Mouse (Mus musculus) heart, postnatal 10 days (tissue): ENCODE measurements around the gene Ngfr. TPM values are rescaled to one million over a fixed set of nuclear protein-coding genes. Genes with fewer than 3 reads are reported as not detected.
"Not testable (repeated sequence)": the region's sequence is repeated elsewhere in the genome, so short reads cannot be mapped to it uniquely, and the experiment has no call there.

Experiments
- DNase-seq, 2 experiments: peaks; one replicate each; pipeline ENCODE4 v3.0.0; 2021
- intact Hi-C: fragments of 180-260 bp; cut with DNase I; formaldehyde crosslinking; loops from one replicate; pipeline ENCODE4 v1.15.1; 2025
- total RNA-seq, 2 experiments: library from RNA; stranded (reverse); gene quantifications; 2 replicates each; pipeline ENCODE4 v1.2.3; 2021

The Ngfr gene
- 1 to 10 TPM; 2.7 to 4.4 TPM for total RNA-seq

DNA sequence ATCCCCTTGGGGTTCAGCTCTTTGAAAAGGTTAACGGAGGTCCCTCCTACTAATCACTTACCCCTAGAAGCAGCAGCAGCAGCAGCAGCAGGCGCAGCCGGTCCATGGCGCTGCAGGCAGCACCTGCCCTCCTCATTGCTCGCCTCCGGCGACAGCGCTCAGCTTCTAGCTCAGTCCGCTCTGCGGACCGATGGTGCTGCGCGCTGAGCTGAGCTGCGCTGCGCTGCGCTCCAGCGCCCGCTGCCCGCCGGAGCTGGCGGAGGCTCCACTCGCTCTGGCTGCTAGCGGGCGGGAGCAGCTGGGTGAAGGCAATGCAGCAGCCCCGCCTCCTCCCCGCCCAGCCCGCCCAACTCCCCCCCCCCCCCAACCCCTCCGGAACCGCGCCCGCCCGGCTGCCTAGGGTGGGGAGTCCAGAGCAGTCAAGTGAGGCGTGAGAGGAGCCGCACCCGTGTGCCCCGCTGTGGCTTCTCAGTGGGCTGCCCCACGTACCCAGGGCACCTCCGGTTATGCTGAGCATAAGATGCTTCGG is at the start of gene Ngfr:
Gene Ngfr, minus strand, starts transcription at position 313 of the 529 bp plus-strand sequence.
- DNase-seq: peak in 1 of 2 experiments; percentile 52
- intact Hi-C loops: loop anchor here (2.0 kb wide), 1 partner anchor 61 kb away; no protein-coding TSS in a partner anchor

DNA sequence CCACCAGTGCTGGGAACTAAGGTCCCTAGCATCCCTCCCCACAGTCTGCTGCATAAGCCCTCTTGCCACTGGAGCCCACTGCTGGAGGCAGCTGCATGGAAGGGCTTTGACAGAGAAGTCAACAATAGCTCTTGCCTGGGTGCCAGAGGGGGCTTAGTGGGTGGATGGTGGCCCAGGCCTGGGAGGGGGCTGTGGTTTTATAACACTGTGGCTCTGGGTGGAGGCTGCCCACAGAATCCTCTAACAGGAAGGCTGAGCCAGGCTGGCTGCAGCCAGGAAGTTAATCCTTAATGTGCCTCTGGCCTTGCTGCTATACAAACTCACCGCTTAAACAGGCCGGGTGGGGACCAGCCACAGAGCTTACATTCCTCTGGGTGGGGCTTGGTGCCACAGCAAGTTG is 47.5 kb upstream of the Ngfr start:
- intact Hi-C loops: no loop called here

DNA sequence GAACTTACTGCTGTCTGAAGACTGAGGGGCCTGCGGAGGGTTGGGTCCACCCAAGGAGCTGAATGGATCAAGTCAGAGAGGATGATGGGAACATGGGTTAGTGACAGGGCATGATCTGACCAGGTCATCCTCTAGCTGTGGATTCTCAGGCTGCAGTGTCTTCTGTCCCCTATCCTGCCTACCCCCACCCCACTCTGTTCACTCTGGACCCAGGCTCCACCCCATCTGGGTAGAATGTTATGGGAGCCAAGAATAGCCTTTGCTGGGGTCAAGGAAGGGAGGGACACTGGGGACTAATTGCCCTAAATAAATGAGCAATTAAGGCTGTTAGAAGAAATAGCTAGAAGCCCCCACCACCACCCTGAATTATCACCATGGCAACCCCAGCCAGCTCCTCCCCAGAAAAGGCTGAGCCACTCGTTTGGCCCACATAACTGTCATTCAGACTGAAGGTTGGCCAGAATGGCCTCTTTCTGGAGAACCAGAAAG is 46.0 kb upstream of the Ngfr start:
- DNase-seq: no peak
- intact Hi-C loops: no loop called here

More for the DNA sequence above, 47.5 kb upstream of the Ngfr start:
- no peak for DNase-seq

DNA sequence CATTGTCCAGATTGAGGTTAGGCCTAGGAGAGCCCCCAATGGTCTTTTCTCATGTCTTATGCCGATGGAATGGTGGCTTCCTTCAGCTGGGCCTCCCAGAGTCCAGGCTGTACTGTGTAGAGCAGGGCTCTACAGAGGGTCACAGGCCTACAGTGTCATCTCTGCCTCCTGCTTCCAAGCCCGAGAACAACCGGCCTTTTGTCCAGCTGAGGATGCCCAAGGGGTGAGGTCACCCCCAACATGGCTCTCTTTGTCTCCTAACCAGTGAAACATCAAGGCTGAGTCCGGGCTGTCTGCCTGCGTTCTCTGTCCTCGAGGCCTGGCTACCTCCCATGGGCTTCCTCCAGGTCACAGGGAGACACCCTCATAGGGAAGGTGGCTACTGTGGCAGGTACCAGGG is 44.9 kb upstream of the Ngfr start:
- intact Hi-C loops: no loop called here

DNA sequence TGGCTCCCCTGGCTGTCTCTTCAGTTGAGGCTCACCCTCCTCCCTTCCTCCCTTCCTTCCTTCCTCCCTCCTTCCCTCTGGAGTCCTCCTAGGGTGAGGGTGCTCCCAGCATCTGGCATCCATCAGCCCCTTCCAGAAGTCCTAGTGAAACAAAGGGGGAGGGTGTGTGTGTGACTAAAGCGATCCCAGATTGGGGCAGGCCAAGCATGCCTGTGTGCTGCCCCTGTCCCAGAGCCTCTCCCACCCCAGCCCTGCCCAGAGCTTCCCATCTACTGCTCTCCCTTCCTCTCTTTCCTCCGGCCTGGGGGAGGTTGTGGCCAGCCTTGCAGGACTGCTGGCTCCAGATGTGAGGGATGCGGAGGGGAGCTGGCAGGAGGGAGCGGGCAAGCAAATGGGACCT is 43.8 kb upstream of the Ngfr start:
- intact Hi-C loops: no loop called here

More for the DNA sequence above, 44.9 kb upstream of the Ngfr start:
- DNase-seq: no peak

DNA sequence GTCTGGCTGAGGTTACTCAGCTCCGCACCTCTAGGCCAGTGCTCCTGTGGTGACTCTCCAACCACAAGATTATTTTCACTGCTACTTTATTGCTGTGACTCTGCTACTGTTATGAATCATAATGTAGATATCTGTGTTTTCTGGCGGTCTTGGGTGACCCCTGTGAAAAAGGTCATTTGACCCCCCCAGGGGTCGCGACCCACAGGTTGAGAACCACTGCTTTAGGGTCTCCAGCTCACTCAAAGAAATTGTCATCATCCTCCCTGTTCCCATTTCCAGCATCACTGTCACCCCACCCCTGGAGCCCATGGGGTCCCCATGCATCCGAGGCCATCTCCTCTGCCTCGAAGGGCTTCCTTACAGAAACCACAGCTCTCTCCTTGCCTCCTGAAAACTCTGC is 43.0 kb upstream of the Ngfr start:
- no peak for DNase-seq
- intact Hi-C loops: no loop called here

More for the DNA sequence above, 43.8 kb upstream of the Ngfr start:
- no peak for DNase-seq

DNA sequence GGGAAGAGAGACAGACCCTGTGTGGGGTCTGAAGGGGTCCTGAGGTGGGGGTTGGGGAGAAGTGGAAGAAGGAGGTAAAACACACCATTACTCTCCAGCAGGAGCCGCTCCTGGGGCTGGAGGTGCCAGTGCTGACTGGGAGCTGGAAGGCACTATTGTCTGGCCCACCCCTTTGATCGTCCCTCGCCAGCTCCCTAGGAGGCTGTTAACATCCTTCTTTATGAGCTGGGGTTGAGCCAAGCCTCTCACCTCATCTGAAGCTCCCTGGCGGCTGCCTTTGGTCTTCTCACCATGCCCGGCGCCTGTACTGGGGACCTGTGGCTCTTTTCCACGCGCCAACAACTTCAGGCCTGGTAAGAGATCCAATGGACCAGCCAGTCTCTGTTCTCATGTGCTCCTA is 34.9 kb upstream of the Ngfr start:
- intact Hi-C loops: no loop called here
- DNase-seq: no peak

DNA sequence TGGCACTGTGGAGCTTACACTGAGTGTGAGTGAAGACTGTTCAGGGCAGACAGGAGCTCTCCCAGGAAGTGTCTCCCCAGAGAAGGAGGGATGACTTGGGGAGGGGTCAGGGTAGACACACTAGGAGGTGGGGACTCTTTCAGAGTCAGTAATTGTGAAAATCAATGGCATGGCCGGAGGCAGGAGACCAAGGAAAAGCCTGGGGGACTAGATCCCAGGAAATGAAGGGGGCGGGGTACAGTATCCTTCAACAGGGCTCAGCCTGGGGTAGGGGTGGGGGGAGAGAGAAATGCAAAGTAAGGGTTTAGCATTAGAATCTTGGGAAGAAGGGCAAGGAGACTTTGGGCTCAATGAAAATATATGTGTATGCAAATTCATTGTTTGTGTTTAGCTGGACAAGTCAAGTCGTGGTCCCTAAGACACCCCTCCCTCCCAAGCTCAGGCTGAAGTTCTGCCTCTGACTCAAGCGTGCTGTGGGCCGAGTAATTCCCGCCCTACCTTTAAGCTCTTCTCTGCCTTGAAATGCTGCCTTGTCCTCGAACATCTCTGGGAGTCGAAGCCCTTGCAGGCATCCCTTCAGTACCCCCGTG is 34.1 kb upstream of the Ngfr start:
- intact Hi-C loops: no loop called here
- no peak for DNase-seq

DNA sequence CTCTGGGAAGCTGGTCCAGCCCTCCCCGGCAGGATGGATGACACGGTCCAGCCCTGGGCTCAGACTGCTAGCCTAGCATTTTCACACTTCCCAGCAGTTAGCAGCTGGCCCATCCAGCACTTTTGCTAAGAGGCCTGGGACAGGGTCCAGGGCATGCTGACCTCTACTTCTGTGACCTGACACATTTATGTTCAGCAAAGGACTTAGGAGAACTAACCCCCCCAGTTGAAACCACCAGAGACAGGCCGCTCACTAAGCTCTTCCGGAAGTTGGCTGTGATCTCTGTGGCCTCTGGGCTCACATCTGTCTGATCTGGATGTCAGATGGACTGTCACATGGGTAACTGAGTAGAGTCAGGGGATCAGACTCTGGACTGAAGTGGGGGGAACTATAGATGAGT is 33.5 kb upstream of the Ngfr start:
- intact Hi-C loops: no loop called here
- peak; percentile 25 to 56 for DNase-seq

DNA sequence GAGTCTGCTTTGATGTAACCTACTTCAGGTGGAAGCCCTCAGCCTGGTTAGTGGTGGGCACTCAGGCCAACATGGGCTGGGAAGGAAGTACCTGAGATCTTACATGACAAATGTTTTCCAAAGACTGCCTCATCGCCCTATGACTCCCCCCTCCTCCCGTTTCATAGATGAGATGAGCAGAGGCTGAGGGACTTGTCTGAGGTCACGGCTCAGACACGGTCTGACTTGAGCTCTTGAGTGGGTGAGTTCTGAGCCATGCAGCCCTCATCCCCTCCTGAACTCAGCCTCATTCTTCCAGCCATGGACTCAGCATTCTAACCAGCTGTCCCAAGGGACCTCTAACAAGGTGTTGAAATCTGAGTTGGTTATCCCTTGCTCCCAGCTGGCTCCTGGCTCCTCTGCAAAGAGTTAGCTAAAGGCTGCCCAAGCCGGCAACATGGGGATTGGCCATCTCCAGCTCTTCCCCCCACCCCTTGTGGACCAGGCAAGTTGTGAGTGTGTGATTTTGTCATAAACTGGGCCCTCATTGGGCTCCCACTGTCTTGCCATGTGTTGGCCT is 32.4 kb upstream of the Ngfr start:
- DNase-seq: no peak
- intact Hi-C loops: no loop called here

DNA sequence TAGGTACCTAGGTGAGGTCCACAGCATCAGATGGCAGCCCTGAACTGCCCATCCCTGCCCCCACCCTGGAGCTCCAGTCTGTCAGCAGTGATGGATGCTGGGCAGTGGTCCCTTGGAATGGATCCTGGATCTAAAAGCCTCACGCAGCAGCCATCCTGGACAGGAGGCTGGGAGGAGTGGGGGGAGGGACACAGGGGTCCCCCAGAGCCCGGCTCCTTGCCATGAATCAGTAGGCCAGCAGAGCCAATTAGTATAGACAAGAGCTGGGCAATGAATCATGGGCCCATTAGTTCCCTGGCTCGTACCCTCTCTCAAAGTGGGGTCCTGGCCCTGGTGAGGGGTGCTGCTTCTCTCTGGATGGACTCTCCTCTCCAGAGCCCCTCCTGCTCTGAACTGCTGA is 31.5 kb upstream of the Ngfr start:
- no peak for DNase-seq
- intact Hi-C loops: no loop called here

DNA sequence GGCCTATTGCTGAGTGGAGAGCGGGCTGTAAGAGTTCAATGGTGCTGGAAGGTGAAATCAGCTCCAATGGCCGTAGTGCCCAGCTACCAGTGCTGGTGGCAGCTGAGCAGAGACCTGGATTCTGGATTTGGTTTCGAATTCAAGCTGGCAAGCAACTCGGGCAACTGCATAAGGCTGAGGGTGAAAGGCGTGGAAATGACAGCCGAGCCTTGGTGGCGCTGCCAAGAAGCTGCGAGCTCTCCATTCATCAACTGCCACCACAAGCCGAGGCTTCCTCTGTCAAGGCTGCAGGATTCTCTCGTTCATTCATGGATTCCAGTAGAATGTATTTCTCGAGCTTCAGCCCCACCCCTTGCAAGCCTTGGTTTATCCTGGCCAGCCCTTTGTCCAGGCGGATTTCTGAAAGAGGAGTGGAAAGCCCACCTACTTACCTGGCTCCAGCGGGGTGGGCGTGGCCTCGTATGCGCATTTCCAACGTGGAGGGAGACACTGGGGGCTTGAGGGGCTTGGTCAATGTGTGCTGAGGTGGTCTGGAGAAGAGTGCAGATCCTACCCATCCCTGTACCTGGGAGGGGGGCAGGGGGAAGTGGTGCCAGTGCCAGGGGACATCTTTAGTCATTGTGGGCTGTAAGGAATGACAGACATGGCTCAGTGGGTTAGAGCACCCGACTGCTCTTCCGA is 30.4 kb upstream of the Ngfr start:
- no peak for DNase-seq

DNA sequence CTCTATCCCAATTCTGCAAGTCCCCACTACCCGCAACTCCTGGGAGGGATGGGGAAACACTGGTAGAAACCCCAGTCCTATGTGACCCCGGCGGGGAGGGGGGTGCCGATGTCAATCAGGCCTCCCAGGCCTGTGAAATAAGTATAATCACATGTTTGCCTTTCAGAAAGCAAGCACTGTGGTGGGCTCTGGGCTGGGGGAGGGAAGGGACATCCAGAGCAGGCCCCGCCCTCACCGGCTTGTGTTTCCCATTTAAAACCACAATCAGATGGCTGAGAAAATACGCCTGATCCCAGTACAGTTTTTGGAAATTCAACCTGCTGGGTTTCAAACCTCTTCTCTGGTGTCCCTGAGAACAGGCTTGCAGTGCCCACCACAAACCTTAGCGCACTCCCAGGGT is 27.2 kb upstream of the Ngfr start:
- no peak for DNase-seq
- intact Hi-C loops: no loop called here

More for the DNA sequence above, 30.4 kb upstream of the Ngfr start:
- intact Hi-C loops: no loop called here

DNA sequence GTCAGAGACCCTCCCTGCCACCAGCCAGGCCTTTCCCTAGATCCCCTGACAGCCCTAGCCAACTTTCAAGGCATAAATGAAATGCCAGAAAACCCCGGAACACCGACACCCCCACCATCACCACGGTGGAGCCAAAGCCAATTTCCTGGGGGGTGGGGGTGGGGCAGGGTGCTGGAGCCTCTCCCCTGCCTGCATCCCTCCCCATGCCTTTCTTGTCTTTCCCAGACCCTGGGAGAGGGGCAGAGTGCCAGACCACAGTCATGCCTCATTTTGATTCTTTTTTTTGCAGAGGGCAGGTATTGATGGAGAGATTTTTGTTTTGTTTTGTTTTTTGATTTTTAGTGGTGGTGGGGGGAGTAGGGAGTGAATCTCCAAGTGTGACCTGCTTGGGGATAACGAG is 23.7 kb upstream of the Ngfr start:
- intact Hi-C loops: no loop called here
- no peak for DNase-seq

DNA sequence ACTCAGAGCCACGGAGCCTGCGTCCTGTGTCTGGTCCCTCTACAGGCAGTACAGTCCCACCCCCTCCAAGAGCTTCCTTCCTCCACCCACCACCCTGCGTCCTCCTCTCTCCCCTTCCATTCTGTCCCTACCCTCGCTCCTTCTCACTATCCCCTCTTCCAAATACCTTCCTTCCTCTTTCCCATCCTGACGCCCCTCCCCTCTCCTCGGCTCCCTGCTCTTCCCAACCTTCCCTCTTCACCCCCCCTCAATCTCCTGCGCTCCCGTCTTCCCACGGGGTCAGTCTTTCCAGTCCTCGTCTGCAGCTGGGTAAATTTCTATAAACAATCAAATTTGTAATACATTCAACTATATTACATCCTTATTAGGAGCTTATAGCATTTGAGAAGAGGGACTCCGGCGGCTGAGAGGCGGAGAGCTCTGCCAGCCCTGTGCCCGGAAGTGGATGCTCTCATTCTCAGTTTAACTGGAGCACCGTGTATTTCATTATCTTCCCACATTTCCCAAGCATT is 22.9 kb upstream of the Ngfr start:
- no peak for DNase-seq
- intact Hi-C loops: no loop called here

DNA sequence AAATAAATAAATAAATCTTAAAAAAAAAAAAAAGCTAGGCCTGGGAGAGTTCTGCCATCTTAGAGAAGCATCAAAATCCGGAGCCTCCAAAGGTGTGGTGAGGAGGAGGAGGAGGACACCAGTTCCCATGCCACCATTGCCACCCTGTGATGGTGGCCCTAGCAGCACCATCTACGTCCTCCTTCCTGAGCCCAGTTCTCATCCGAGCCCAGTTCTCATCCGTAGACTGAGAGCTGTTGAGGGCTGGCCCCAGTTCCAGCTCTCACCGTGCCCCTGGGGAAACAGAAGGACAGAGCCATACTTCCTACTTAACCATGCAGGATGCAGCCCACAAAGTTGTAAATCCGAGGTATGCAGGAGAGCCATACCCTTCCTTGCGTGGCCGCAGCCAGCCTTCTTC is 22.4 kb upstream of the Ngfr start:
- no peak for DNase-seq
- intact Hi-C loops: no loop called here

DNA sequence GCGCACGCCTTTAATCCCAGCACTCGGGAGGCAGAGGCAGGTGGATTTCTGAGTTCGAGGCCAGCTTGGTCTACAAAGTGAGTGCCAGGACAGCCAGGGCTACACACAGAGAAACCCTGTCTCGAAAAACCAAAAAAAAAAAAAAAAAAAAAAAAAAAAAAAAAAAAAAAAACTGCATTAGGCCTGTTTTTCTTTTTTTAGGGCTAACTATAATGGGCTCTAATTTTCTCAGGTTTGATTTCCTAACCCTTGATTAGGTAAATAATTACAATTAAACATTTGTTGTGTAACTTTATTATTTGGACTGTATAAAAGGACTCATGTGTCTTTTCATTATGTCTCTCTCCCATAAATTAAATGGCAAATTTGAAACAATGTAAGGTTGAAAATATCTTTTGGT is 19.8 kb upstream of the Ngfr start:
- intact Hi-C loops, DNase-seq: not testable (repeated sequence)

DNA sequence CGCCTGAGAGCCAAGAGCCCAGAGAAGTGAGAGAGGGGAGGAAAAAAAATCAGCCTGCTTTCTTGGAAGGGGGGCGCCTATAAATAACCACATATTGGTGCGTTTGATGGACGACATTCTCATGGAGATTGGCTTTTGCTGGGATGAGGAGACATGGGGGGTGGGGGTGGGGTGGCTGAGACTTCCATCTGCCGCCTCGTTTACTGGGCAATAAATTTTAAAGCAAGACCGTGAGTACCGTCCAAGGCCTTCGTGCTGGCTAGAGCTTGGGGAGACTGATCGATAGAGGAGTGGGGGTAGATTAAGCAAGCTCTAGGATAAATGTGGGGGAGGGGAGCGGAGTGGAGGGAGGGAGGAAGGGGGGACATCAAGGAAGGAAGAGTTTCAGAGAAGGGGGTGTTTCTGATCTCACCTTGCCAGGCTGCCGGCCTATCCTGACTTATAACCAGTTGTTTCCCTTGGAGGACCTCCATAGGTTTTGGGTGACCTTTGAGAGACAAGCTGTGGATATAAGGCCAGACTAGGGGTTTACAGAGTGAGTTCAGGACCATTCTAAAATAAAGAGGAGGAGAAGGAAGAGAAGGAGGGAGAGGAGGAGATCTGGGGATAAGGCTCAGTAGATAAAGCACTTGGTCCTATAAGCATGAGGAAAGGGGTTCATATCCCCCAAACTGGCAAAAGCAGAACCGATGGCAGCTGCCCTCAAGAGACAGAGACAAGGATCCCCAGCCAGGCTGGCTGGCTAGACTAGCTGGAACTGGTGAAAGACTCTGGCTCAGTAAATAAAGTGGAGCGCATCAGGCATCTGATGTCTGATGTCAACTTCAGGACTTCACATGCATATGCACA is 10.9 kb upstream of the Ngfr start:
- no peak for DNase-seq
- intact Hi-C loops: no loop called here

DNA sequence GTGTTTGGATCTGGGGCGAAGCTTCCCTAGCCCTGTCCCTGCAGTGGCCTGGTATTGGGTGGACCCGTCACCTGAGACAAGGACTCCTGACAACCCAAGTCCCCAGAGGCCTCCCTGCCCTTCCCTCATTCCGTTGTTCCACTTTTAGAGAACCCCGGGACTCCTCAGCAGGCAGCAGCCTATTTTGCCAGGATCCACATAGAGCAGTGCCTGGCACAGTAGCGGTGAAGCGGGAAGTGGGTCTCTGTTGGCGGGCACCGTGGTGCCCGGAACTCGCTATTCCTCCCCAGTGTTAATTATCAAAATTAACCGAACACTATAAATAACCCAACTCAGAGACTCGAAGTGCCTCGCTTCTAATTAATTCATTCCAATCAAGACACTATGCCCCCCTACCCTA is 10.2 kb upstream of the Ngfr start:
- no peak for DNase-seq
- intact Hi-C loops: no loop called here

DNA sequence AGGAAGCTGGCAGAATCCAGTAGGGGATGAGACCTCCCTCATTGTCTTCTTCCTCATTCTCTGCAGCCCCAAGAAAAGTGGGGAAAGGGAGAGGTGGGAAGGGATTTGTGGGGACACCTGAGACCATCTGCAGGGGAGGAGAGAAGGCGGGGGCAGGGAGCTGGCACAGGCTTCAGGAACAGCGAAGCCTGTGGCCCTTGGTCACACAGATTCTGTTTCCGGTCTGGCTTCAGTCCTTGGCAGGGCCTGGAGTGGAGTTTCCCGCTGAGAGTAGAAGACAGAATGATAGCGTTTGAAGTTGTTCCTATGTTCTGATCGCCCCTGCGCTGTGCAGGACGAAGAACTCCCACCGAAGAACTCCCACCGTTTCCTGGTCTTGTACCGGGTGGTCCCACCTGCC is 9.2 kb upstream of the Ngfr start:
- peak in 1 of 2 experiments; percentile 52 for DNase-seq

DNA sequence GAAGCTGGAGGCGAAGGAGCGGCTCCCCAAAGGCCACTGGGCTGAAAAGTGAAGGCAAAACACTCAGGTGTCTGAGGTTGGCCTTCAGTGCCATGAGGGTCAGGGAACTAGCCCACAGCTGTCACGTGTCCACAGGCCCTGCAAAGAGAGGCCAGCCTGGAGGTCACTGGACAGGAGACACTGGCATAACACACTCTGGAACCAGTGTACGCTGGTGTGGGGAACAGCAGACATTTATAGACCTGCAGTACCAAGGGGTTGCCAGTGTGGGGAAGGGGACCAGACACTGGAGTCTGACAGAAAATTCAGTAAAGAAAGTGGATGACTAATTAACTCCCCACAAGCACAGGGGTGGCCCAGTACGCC is 8.6 kb upstream of the Ngfr start:
- intact Hi-C loops: no loop called here
- no peak for DNase-seq

More for the DNA sequence above, 9.2 kb upstream of the Ngfr start:
- intact Hi-C loops: no loop called here
